Mouse (Mus musculus): Measurements from ENCODE around the gene Efcab11.

DNA sequence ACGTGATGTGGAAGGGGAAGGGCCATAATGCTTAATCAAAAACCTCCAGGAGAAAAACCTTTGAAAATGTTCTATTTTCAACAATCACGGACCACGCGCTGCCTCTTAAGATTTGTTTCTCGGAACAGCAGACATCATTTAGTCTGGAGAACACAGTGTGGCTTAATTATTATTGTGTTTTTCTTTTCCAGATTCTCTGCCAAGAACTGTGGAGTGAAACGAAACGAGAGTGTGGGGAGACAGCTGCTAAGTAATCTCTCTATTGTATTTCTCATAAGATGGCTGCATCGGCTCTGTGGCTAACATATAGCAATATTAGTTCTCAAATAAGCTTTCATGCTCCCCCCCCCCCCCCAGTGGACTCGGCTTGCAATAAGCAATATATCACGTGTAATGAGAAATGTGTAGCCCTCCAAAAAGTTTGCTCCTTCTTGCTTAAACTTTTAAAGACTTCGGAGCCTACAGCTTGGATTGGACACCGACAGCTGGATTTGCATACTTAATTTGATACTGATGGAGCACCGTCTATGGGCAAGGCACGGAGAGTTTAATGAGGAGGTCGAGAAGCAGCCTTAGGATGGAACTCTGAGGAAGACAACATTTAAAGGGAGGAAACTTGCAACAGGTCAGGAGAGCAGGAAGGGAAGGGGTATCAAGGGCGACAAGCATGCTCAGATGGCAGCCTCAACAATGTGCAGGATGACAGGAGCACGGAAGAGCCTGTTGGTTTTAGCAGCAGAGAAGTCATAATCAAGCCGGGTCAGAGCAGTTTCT lies 127.1 kb downstream of the Efcab11 start:
- TF ChIP-seq CTCF (IDR thresholded peaks at IDR 0.05): no peak
- no peak for TF ChIP-seq POLR2A (IDR thresholded peaks at IDR 0.05; ENCODE audit: insufficient read depth, low read depth, low read length)

All from heart, adult 2 months (tissue).